Mouse (Mus musculus): ENCODE data around the gene Olfr784. TPM values are rescaled to one million over a fixed set of nuclear protein-coding genes. Genes with fewer than 3 reads are reported as not detected.

Olfr784 gene
- polyA plus RNA-seq (2012; rRNA removed), result 0.06 TPM in 2 replicates

GRCm38 (mm10) chr10:129383783-129384182 is at the start of gene Olfr784:
Gene Olfr784, plus strand, starts transcription at chr10:129384083.

GRCm38 (mm10) chr10:129348550-129348949 is 35.3 kb upstream of the Olfr784 start, which contains the start of gene Olfr782:
Gene Olfr782, plus strand, starts transcription at chr10:129348850.

GRCm38 (mm10) chr10:129405126-129405525 is 21.2 kb downstream of the Olfr784 start, which contains the start of gene Olfr785:
Gene Olfr785, plus strand, starts transcription at chr10:129405426.

GRCm38 (mm10) chr10:129427006-129427405 is 43.1 kb downstream of the Olfr784 start, which contains the start of gene Olfr786:
Gene Olfr786, plus strand, starts transcription at chr10:129427306.

Other genes starting within 250 kb of the Olfr784 start
- not detected in 2 replicates for gene Olfr770, start 245.1 kb upstream of the Olfr784 start, polyA plus RNA-seq (2012; rRNA removed)
- not detected in 2 replicates for gene Olfr771, start 219.3 kb upstream of the Olfr784 start, polyA plus RNA-seq (2012; rRNA removed)
- gene Olfr772, start 206.2 kb upstream of the Olfr784 start, polyA plus RNA-seq (2012; rRNA removed), result not detected in 2 replicates
- gene Olfr773, start 196.7 kb upstream of the Olfr784 start, polyA plus RNA-seq (2012; rRNA removed), result not detected in 2 replicates
- gene Olfr774, start 147.9 kb upstream of the Olfr784 start, polyA plus RNA-seq (2012; rRNA removed), result not detected in 2 replicates
- gene Olfr775, start 135.7 kb upstream of the Olfr784 start, polyA plus RNA-seq (2012; rRNA removed), result not detected in 2 replicates
- not detected in 2 replicates for gene Olfr776, start 125.0 kb upstream of the Olfr784 start, polyA plus RNA-seq (2012; rRNA removed)
- gene Olfr777, start 112.6 kb upstream of the Olfr784 start, polyA plus RNA-seq (2012; rRNA removed), result not detected in 2 replicates
- not detected in 2 replicates for gene Olfr780, start 66.0 kb upstream of the Olfr784 start, polyA plus RNA-seq (2012; rRNA removed)
- gene Olfr781, start 55.2 kb upstream of the Olfr784 start, polyA plus RNA-seq (2012; rRNA removed), result not detected in 2 replicates
- not detected in 2 replicates for gene Olfr782, start 35.2 kb upstream of the Olfr784 start, polyA plus RNA-seq (2012; rRNA removed)
- gene Olfr785, start 21.3 kb downstream of the Olfr784 start, polyA plus RNA-seq (2012; rRNA removed), result not detected in 2 replicates
- gene Olfr786, start 43.2 kb downstream of the Olfr784 start, polyA plus RNA-seq (2012; rRNA removed), result not detected in 2 replicates
- gene Olfr787, start 77.8 kb downstream of the Olfr784 start, polyA plus RNA-seq (2012; rRNA removed), result not detected in 2 replicates
- gene Olfr788, start 86.9 kb downstream of the Olfr784 start, polyA plus RNA-seq (2012; rRNA removed), result not detected in 2 replicates
- gene Olfr789, start 100.7 kb downstream of the Olfr784 start, polyA plus RNA-seq (2012; rRNA removed), result not detected in 2 replicates
- not detected in 2 replicates for gene Olfr790, start 114.4 kb downstream of the Olfr784 start, polyA plus RNA-seq (2012; rRNA removed)
- not detected in 2 replicates for gene Olfr791, start 137.7 kb downstream of the Olfr784 start, polyA plus RNA-seq (2012; rRNA removed)
- gene Olfr792, start 155.1 kb downstream of the Olfr784 start, polyA plus RNA-seq (2012; rRNA removed), result not detected in 2 replicates
- not detected in 2 replicates for gene Olfr794, start 183.6 kb downstream of the Olfr784 start, polyA plus RNA-seq (2012; rRNA removed)
- gene Olfr796, start 228.5 kb downstream of the Olfr784 start, polyA plus RNA-seq (2012; rRNA removed), result not detected in 2 replicates
- not detected in 2 replicates for gene Olfr798, start 243.9 kb downstream of the Olfr784 start, polyA plus RNA-seq (2012; rRNA removed)

Measured in colon, adult 2 months (tissue).